Mouse (Mus musculus) megakaryocyte progenitor cell, adult 5-6 weeks (primary cell): ENCODE measurements at regions not wholly inside any gene's neighbourhood (a gene's known extent, or its start where the extent isn't known, plus 50 kb on each side); places are given as distances from the start of the nearest gene placed in this dataset.

Experiments
- ATAC-seq: replicated peaks from 2 replicates; pipeline ENCODE4 v1.8.0; 2016; ENCODE audit warnings: mild to moderate bottlenecking, moderate TSS enrichment, inconsistent platforms; ENCODE audit not compliant: poor library complexity

DNA sequence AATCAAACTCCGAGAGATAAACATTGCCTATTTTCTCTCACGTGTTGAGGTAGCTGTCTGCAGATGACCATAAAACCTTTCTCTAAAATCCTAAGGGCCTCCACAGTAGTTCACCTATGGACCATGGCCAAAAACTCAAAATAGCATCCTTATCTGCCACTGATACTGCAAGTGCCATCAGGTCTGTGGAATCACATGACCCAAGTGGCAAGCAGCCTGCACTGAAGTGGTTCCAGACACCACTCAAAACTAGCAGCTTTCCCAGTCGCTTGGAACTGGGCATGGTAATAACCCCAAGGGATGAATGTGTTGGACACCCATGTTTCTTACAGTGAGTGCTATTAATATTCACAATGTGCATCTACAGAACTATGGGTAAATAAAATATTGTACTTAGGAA, 182.0 kb downstream of the Tm2d1 start:
- ATAC-seq: peak; percentile 44

- ATAC-seq: peak; percentile 38; the same call in 1 of the 2 replicates
Measured at GRCm38 (mm10) chr4:98200701-98201100, 182.4 kb downstream of the Tm2d1 start.

DNA sequence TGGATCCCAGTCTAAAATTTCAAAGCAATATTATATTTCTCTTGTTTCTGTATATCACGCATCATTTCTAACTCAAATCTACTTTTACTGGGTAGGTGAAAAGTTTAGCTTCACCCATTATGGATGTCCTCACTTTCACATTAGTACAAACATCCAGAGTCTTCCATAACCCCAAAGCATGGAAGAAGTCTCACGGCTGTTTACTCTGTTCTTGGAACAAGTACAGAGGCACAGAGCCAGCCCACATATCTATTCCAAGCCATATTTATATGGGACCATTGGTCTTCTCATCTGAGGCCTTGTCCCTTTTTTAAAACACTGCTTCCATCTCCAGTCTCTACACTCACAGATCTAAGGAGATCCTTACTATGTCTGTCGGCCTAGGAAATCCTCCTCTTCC, 192.8 kb downstream of the Tm2d1 start:
- ATAC-seq: peak; percentile 3

GRCm38 (mm10) chr4:98189894-98190293, 193.2 kb downstream of the Tm2d1 start:
- peak; percentile 81 for ATAC-seq

GRCm38 (mm10) chr4:98188944-98189343, 194.2 kb downstream of the Tm2d1 start:
- peak; percentile 66 for ATAC-seq

GRCm38 (mm10) chr4:98187038-98187437, 196.1 kb downstream of the Tm2d1 start:
- ATAC-seq: peak; percentile 24

DNA sequence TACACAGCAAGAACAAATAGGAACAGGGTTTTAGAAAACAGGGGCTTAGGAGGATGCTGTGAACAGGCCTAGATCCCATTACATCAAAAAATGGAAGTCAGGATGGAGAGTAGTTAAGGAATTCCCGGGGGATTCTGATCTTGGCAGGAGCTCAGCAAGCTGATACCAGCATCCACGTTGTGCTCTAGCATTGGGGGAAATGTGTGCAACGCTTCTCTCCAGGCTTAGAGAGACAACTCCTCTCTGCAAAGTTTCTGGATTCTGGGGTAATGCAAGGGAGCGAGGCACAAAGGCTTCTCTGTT, 201.1 kb downstream of the Tm2d1 start:
- no peak for ATAC-seq

DNA sequence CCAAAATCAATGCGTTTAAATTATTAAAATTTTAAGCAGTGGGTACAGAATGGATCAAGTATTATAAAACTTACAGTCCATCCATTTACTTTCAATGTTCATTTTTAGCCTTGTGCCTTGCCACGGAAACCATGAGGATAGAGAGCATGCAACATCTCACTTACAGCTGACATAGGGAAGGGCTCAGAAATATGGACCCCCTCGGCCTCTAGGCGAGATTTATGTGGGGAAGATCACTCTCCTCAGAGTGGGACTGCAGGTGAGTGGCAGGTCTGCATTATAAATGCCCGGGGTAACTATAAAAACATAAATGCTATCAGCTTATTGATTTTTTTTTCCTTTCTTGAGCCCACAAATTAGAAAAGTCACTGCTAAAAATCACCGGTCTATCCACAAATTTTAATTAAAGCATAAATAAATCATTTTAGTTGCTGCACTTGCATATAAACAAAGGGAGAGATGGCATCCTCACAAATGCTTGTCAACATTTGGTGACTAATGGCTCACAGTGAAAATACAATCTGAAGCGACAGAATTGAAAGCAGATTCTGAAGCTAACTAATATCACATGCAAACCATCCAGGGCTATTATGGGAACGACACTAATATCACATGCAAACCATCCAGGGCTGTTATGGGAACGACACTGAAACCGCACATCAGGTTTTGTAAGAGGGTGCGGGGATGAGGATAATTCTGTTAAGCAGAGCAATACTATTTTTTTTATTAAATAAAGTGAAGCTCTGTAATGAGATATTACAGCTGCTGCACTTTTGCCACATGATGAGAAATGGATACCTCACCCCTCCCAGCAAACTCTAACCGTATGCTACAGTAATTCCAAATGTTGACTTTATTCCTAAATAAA, 201.7 kb downstream of the Tm2d1 start:
- no peak for ATAC-seq

DNA sequence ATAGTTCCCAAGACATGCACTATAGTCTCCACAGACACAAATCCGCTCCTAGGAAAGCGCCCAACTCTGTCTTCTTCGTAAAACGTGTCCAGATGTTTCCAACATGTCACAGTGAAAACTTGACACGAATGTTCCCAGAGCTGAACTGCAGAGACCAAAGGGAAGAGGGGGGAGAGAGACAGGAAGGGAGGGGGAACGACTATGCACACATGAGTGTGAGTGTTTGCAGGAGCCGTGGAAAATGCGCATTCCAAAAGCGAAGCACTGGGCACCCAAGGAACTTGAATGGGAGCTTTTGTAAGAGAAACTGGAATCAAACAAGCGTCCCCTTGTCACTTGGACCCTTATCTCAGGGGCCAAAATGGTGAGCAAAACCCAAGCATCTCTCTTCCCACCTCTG, 202.8 kb downstream of the Tm2d1 start:
- no peak for ATAC-seq
